Mouse (Mus musculus) right cerebral cortex, adult 2 months (tissue): ENCODE results near the gene Igflr1.
A peak's percentile ranks its signal among the peaks of the same experiment; 100 is the strongest.

Source experiments
- DNase-seq, 2 experiments: peaks; one replicate each; pipeline ENCODE4 v3.0.0; 2021 to 2022; ENCODE audit warnings: low spot score in 2 of 2

Igflr1 gene

DNA sequence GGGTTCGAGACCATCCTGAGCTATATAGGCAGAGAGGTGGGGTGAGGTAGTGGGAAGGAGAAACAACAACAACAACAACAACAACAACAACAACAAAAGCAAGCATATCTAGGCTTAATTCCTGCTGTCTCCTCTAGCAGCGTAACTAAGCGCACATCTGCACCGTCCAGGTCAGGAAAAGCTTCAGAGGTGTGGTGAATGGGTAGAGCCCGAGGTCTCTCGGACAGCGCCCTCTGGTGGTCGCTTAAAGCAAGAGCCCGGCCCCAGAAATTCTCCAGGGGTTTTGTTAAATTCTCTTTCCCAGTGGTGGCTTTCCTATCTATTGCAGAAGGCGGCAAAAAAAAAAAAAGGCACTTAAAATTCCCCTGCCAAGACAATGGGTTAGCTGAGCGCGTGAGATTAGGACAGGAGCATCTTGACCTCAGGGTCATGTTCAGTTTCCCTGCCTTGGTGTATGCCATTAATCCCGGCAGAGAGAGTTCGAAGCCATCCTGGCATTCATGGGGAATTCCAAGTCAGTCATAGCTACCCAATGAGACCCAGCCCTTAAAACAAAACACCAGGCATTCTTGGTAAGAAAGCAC, 48.4 kb downstream of the Igflr1 start:
- DNase-seq = peak; percentile 24 to 34

DNA sequence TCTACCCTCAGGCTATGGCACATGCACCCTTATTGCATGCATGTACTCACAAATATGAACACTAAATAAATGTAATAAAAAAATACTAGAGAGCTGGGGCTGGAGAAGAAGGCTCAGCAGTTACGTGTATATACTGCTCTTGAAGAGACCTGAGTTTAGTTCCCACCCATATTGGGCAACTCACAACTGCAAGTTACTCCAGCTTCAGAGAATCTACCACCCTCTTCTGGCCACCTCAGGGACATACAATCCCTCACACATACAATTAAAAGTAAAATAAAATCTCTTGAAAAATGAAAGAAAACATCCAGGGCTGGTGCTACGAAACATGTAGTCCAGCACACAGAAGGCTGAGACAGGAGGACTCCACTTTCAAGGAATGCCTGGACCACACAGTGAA, 49.2 kb downstream of the Igflr1 start:
- DNase-seq = no peak

DNA sequence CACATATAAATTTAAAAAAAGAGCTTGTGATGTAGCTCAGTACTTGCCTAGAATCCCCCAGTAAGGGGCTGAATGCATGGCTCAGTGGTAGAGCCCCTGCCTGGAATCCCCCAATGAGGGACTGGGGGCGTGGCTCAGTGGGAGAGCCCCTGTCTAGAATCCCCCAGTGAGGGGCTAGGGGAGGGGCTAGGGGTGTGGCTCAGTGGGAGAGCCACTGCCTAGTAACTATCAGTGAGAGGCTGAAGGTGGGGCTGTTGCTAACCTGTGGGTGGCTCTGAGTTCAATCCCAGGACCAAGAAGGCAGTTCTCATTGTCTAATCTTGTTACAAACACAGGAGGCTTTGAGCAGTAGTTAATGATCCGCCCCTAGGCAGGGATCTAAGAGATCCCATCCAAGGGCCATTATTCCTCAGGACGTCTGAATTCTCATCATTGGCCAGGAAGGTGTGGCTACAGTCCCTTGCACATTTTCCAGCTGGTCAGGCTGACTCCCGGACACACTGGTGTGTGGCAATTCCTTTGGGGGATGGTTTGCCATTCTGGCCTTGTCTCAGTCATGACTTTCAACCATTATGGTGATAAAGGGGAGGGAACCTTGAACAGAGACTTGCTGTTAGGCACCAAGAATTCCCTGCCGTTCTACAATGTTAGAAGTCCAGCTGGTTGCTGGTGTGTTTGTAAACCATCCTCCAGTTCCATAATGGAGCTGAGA, 50.0 kb downstream of the Igflr1 start:
- DNase-seq = no peak
